Mouse (Mus musculus) lung, postnatal 0 days (tissue): ENCODE measurements at regions not wholly inside any gene's neighbourhood (a gene's known extent, or its start where the extent isn't known, plus 50 kb on each side); places are given as distances from the start of the nearest gene placed in this dataset.

ENCODE experiments used
- CTCF ChIP-seq: IDR thresholded peaks from 2 replicates; pipeline ENCODE4 v1.5.1; 2016; ENCODE audit warnings: antibody characterized with exemption, mild to moderate bottlenecking
- EP300 ChIP-seq: IDR thresholded peaks from 2 replicates; pipeline ENCODE4 v1.6.1; 2016; ENCODE audit warnings: antibody characterized with exemption, mild to moderate bottlenecking, control low read depth

GRCm38 (mm10) chr9:46388677-46389676, 69.2 kb upstream of the 4931429L15Rik start:
- TF ChIP-seq CTCF = no peak
- no peak for TF ChIP-seq EP300
